Mouse (Mus musculus): ENCODE results near the gene Ssbp3. TPM values are rescaled to one million over a fixed set of nuclear protein-coding genes. Genes with fewer than 3 reads are reported as not detected.

Gene Ssbp3
- polyA plus RNA-seq, 1 experiment from 2014 or later: 167 TPM

GRCm38 (mm10) chr4:107048568-107049162 lies 138.2 kb downstream of the Ssbp3 start:
- Histone ChIP-seq H3K9ac (replicated peaks; ENCODE audit: low read depth, low read length) (no peak overlapping the region), H3K4me2 (ENCODE audit: low read length) (no peak overlapping the region), H3K27ac (ENCODE audit: low read length) (no peak overlapping the region), H3K4me3 (replicated peaks; ENCODE audit: low read length) (no peak overlapping the region), H3K36me3 (ENCODE audit: control insufficient read depth, insufficient read depth) (peaks cover 22% of the 10 kb centered on the region), H3K9me3 (ENCODE audit: control insufficient read depth, low read length) (no peaks in the 10 kb centered on the region), H3K27me3 (replicated peaks; ENCODE audit: control insufficient read depth, insufficient read depth, low read length) (no peaks in the 10 kb centered on the region), H3K4me1 (replicated peaks; ENCODE audit: control insufficient read depth, insufficient read depth, low read length) (no peaks in the 10 kb centered on the region)
- no peak for ATAC-seq
- WGBS: 80% methylated on average over 11 of the region's 11 CpGs

GRCm38 (mm10) chr4:107051889-107052288 lies 141.4 kb downstream of the Ssbp3 start:
- Histone ChIP-seq H3K27me3 (replicated peaks; ENCODE audit: control insufficient read depth, insufficient read depth, low read length) (no peaks in the 10 kb centered on the region), H3K4me2 (ENCODE audit: low read length) (no peak overlapping the region), H3K4me1 (replicated peaks; ENCODE audit: control insufficient read depth, insufficient read depth, low read length) (no peaks in the 10 kb centered on the region), H3K4me3 (replicated peaks; ENCODE audit: low read length) (no peak overlapping the region), H3K36me3 (ENCODE audit: control insufficient read depth, insufficient read depth) (peaks cover 12% of the 10 kb centered on the region; the same call in 1 of the 2 replicates), H3K9ac (replicated peaks; ENCODE audit: low read depth, low read length) (no peak overlapping the region), H3K27ac (ENCODE audit: low read length) (no peak overlapping the region), H3K9me3 (ENCODE audit: control insufficient read depth, low read length) (no peaks in the 10 kb centered on the region)
- ATAC-seq: no peak
- WGBS: 65% methylated on average over 4 of the region's 4 CpGs

GRCm38 (mm10) chr4:107052962-107053553 lies 142.6 kb downstream of the Ssbp3 start:
- ATAC-seq: no peak
- WGBS: 41% methylated on average over 5 of the region's 5 CpGs
- no peak overlapping the region for H3K27ac ChIP-seq (ENCODE audit: low read length)
- H3K4me3 ChIP-seq (replicated peaks; ENCODE audit: low read length): no peak overlapping the region
- H3K4me1 ChIP-seq (replicated peaks; ENCODE audit: control insufficient read depth, insufficient read depth, low read length): no peaks in the 10 kb centered on the region
- H3K4me2 ChIP-seq (ENCODE audit: low read length): no peak overlapping the region
- no peaks in the 10 kb centered on the region for H3K9me3 ChIP-seq (ENCODE audit: control insufficient read depth, low read length)
- no peaks in the 10 kb centered on the region for H3K27me3 ChIP-seq (replicated peaks; ENCODE audit: control insufficient read depth, insufficient read depth, low read length)
- peaks cover 9% of the 10 kb centered on the region; the same call in 1 of the 2 replicates for H3K36me3 ChIP-seq (ENCODE audit: control insufficient read depth, insufficient read depth)
- H3K9ac ChIP-seq (replicated peaks; ENCODE audit: low read depth, low read length): no peak overlapping the region

- ATAC-seq: no peak
- Histone ChIP-seq H3K27ac (ENCODE audit: low read length) (no peak overlapping the region), H3K36me3 (ENCODE audit: control insufficient read depth, insufficient read depth) (peaks cover 13% of the 10 kb centered on the region), H3K9me3 (ENCODE audit: control insufficient read depth, low read length) (no peaks in the 10 kb centered on the region), H3K4me1 (replicated peaks; ENCODE audit: control insufficient read depth, insufficient read depth, low read length) (no peaks in the 10 kb centered on the region), H3K9ac (replicated peaks; ENCODE audit: low read depth, low read length) (no peak overlapping the region), H3K4me2 (ENCODE audit: low read length) (no peak overlapping the region), H3K27me3 (replicated peaks; ENCODE audit: control insufficient read depth, insufficient read depth, low read length) (no peaks in the 10 kb centered on the region), H3K4me3 (replicated peaks; ENCODE audit: low read length) (no peak overlapping the region)
- 90% methylated on average over 3 of the region's 3 CpGs for WGBS
Measured at GRCm38 (mm10) chr4:107056088-107056487, 145.6 kb downstream of the Ssbp3 start.

GRCm38 (mm10) chr4:107058346-107058745 lies 147.8 kb downstream of the Ssbp3 start:
- Histone ChIP-seq H3K36me3 (ENCODE audit: control insufficient read depth, insufficient read depth) (peaks cover 18% of the 10 kb centered on the region), H3K9ac (replicated peaks; ENCODE audit: low read depth, low read length) (no peak overlapping the region), H3K4me2 (ENCODE audit: low read length) (no peak overlapping the region), H3K4me1 (replicated peaks; ENCODE audit: control insufficient read depth, insufficient read depth, low read length) (no peaks in the 10 kb centered on the region), H3K27ac (ENCODE audit: low read length) (no peak overlapping the region), H3K4me3 (replicated peaks; ENCODE audit: low read length) (no peak overlapping the region), H3K9me3 (ENCODE audit: control insufficient read depth, low read length) (no peaks in the 10 kb centered on the region), H3K27me3 (replicated peaks; ENCODE audit: control insufficient read depth, insufficient read depth, low read length) (no peaks in the 10 kb centered on the region)
- no peak for ATAC-seq
- 96% methylated on average over 5 of the region's 5 CpGs for WGBS

GRCm38 (mm10) chr4:107058781-107059180 lies 148.3 kb downstream of the Ssbp3 start:
- no peak overlapping the region for H3K4me3 ChIP-seq (replicated peaks; ENCODE audit: low read length)
- H3K4me1 ChIP-seq (replicated peaks; ENCODE audit: control insufficient read depth, insufficient read depth, low read length): no peaks in the 10 kb centered on the region
- H3K27me3 ChIP-seq (replicated peaks; ENCODE audit: control insufficient read depth, insufficient read depth, low read length): no peaks in the 10 kb centered on the region
- no peaks in the 10 kb centered on the region for H3K9me3 ChIP-seq (ENCODE audit: control insufficient read depth, low read length)
- peaks cover 18% of the 10 kb centered on the region for H3K36me3 ChIP-seq (ENCODE audit: control insufficient read depth, insufficient read depth)
- H3K27ac ChIP-seq (ENCODE audit: low read length): no peak overlapping the region
- no peak for ATAC-seq
- no peak overlapping the region for H3K9ac ChIP-seq (replicated peaks; ENCODE audit: low read depth, low read length)
- WGBS: 89% methylated on average over 6 of the region's 6 CpGs
- no peak overlapping the region for H3K4me2 ChIP-seq (ENCODE audit: low read length)

- Histone ChIP-seq H3K9me3 (ENCODE audit: control insufficient read depth, low read length) (no peaks in the 10 kb centered on the region), H3K27ac (ENCODE audit: low read length) (no peak overlapping the region), H3K4me1 (replicated peaks; ENCODE audit: control insufficient read depth, insufficient read depth, low read length) (peaks cover 9% of the 10 kb centered on the region), H3K4me2 (ENCODE audit: low read length) (no peak overlapping the region), H3K9ac (replicated peaks; ENCODE audit: low read depth, low read length) (no peak overlapping the region), H3K4me3 (replicated peaks; ENCODE audit: low read length) (no peak overlapping the region), H3K27me3 (replicated peaks; ENCODE audit: control insufficient read depth, insufficient read depth, low read length) (no peaks in the 10 kb centered on the region), H3K36me3 (ENCODE audit: control insufficient read depth, insufficient read depth) (peaks cover 18% of the 10 kb centered on the region)
- ATAC-seq: no peak
- 96% methylated on average over 4 of the region's 4 CpGs for WGBS
Measured at GRCm38 (mm10) chr4:107061560-107061959, 151.1 kb downstream of the Ssbp3 start.

- Histone ChIP-seq H3K9me3 (ENCODE audit: control insufficient read depth, low read length) (no peaks in the 10 kb centered on the region), H3K4me2 (ENCODE audit: low read length) (no peak overlapping the region), H3K9ac (replicated peaks; ENCODE audit: low read depth, low read length) (no peak overlapping the region), H3K27ac (ENCODE audit: low read length) (no peak overlapping the region), H3K36me3 (ENCODE audit: control insufficient read depth, insufficient read depth) (peaks cover 13% of the 10 kb centered on the region), H3K4me3 (replicated peaks; ENCODE audit: low read length) (no peak overlapping the region), H3K4me1 (replicated peaks; ENCODE audit: control insufficient read depth, insufficient read depth, low read length) (peaks cover 14% of the 10 kb centered on the region), H3K27me3 (replicated peaks; ENCODE audit: control insufficient read depth, insufficient read depth, low read length) (no peaks in the 10 kb centered on the region)
- no peak for ATAC-seq
- WGBS: 68% methylated on average over 3 of the region's 3 CpGs
Measured at GRCm38 (mm10) chr4:107063214-107063613, 152.7 kb downstream of the Ssbp3 start.

- no peak overlapping the region for H3K9ac ChIP-seq (replicated peaks; ENCODE audit: low read depth, low read length)
- H3K4me3 ChIP-seq (replicated peaks; ENCODE audit: low read length): no peak overlapping the region
- no peak for ATAC-seq
- no peak overlapping the region for H3K27ac ChIP-seq (ENCODE audit: low read length)
- WGBS: 91% methylated on average over 5 of the region's 5 CpGs
- no peaks in the 10 kb centered on the region for H3K9me3 ChIP-seq (ENCODE audit: control insufficient read depth, low read length)
- no peak overlapping the region for H3K4me2 ChIP-seq (ENCODE audit: low read length)
- peaks cover 8% of the 10 kb centered on the region for H3K36me3 ChIP-seq (ENCODE audit: control insufficient read depth, insufficient read depth)
- peaks cover 14% of the 10 kb centered on the region for H3K4me1 ChIP-seq (replicated peaks; ENCODE audit: control insufficient read depth, insufficient read depth, low read length)
- H3K27me3 ChIP-seq (replicated peaks; ENCODE audit: control insufficient read depth, insufficient read depth, low read length): no peaks in the 10 kb centered on the region
Measured at GRCm38 (mm10) chr4:107064394-107065098, 154.0 kb downstream of the Ssbp3 start.
